Mouse (Mus musculus): ENCODE results near the gene Lsp1. TPM values are rescaled to one million over a fixed set of nuclear protein-coding genes. Genes with fewer than 3 reads are reported as not detected.

Lsp1 gene
- total and polyA plus RNA-seq, 2 experiments from 2014 or later: 5.5 to 7.9 TPM

DNA sequence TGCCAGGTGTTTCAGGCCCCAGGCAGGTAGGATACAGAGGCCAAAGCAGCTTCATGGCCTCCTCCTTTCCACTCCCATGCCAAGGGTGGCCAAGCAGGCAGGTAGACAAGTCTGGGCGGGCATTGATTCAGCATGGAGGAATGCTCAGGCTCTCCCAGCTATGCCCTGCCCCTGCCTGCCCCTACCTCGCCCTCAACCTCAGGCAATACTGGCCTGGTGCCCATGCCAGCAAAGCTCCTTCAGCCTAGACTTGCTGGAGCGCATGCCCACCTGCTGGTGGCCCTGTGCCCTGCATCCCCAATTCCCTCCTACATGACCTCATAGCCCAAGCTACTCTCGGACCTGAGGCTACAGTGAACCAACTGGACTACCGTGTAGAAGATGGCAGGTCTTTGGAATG is 23.3 kb upstream of the Lsp1 start:
- H3K9me3 ChIP-seq (ENCODE audit: low read length): no peaks in the 10 kb centered on the region
- H3K4me2 ChIP-seq (ENCODE audit: low read depth): no peak overlapping the region
- no peak overlapping the region for H3K9ac ChIP-seq
- H3K27ac ChIP-seq (ENCODE audit: low read depth, low read length): no peak overlapping the region
- no peaks in the 10 kb centered on the region for H3K27me3 ChIP-seq (ENCODE audit: insufficient read depth, low read length)
- peak; percentile 32; the same call in 1 of the 2 replicates for TF ChIP-seq CTCF (IDR thresholded peaks at IDR 0.05; ENCODE audit: low read depth)
- no peak for ATAC-seq
- H3K4me3 ChIP-seq (ENCODE audit: low read depth, low read length): no peak overlapping the region
- WGBS: 78% methylated on average over 5 of the region's 5 CpGs
- H3K36me3 ChIP-seq (ENCODE audit: insufficient read depth): no peaks in the 10 kb centered on the region
- H3K4me1 ChIP-seq (ENCODE audit: insufficient read depth): no peaks in the 10 kb centered on the region
- no peak for DNase-seq

DNA sequence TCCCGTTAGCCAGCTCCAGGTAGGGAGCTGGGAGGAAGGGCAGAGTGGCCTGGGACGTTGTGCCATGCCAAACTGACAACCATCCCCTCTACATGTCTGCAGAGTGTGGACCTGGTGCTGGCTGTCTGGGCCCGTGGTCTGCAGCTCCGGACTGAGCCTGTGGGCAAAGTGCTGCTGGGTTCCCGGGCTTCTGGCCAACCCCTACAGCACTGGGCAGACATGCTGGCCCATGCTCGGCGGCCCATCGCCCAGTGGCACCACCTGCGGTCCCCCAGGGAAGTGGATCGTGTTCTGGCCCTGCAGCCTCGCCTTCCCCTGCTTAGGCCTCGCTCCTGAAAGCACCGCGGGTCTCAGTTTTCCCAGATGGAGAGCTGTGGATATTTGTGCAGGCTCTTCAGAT is 20.6 kb upstream of the Lsp1 start:
- no peak overlapping the region for H3K27ac ChIP-seq (ENCODE audit: low read depth, low read length)
- H3K4me1 ChIP-seq (ENCODE audit: insufficient read depth): no peaks in the 10 kb centered on the region
- no peak overlapping the region for H3K9ac ChIP-seq
- H3K9me3 ChIP-seq (ENCODE audit: low read length): no peaks in the 10 kb centered on the region
- H3K27me3 ChIP-seq (ENCODE audit: insufficient read depth, low read length): no peaks in the 10 kb centered on the region
- no peaks in the 10 kb centered on the region for H3K36me3 ChIP-seq (ENCODE audit: insufficient read depth)
- ATAC-seq (no peak), DNase-seq (no peak)
- H3K4me3 ChIP-seq (ENCODE audit: low read depth, low read length): no peak overlapping the region
- TF ChIP-seq CTCF (IDR thresholded peaks at IDR 0.05; ENCODE audit: low read depth): no peak
- 76% methylated on average over 14 of the region's 14 CpGs for WGBS
- no peak overlapping the region for H3K4me2 ChIP-seq (ENCODE audit: low read depth)

DNA sequence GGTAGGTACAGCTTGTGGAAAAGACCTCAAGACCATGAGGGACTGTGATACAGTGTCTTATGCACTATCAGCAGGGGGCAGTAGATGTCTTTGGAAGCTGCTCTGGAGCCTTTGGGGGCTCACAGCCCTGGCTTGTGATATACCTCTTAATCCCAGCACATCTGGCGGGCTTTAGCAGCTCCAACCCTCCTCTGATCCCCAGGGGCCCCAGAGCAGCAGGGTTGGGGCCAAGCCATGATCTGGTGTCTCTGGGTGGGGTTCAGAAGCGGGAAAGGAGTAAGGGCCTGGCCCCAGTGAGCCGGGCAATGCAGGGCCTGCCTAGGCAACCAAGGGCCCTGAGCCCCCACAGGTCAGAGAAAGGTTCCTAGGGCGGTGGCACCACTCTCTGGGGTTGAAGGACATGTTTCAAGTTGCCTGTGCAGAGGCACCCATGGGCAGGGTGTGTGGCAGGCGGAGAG is 19.9 kb upstream of the Lsp1 start:
- ATAC-seq: peak; percentile 74
- H3K4me1 ChIP-seq (ENCODE audit: insufficient read depth): no peaks in the 10 kb centered on the region

DNA sequence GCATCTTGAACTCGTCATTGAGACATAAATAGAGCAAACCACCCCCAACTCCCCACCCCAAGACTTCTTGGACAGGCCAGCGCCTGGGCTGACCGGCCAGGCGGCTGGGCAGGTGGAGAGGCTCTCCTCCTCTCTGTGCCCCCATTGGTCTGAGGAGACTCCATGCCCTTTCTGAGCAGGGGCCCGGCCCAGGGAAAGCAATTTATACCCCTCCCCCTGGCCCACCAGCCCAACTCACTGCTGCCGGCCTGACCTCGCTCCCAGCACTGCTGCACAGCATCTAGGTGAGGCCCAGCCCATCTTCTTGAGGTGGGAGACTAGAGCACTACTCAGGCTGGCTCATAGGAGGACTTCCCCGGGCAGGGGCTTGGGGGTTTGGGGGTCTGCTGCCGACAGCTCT is 19.0 kb upstream of the Lsp1 start, which contains the start of gene Tnni2:
Gene Tnni2 (plus strand): TSS at position 224 of the 400 bp plus-strand sequence.
- H3K36me3 ChIP-seq (ENCODE audit: insufficient read depth): no peaks in the 10 kb centered on the region
- no peaks in the 10 kb centered on the region for H3K27me3 ChIP-seq (ENCODE audit: insufficient read depth, low read length)
- DNase-seq (no peak), ATAC-seq (no peak)
- WGBS: 82% methylated on average over 9 of the region's 9 CpGs
- H3K4me2 ChIP-seq (ENCODE audit: low read depth): no peak within 1 kb of the TSS
- no peak for TF ChIP-seq CTCF (IDR thresholded peaks at IDR 0.05; ENCODE audit: low read depth)
- no peaks in the 10 kb centered on the region for H3K9me3 ChIP-seq (ENCODE audit: low read length)
- no peak within 1 kb of the TSS for H3K27ac ChIP-seq (ENCODE audit: low read depth, low read length)
- H3K4me1 ChIP-seq (ENCODE audit: insufficient read depth): no peaks in the 10 kb centered on the region
- no peak within 1 kb of the TSS for H3K9ac ChIP-seq
- no peak within 1 kb of the TSS for H3K4me3 ChIP-seq (ENCODE audit: low read depth, low read length)

More for the DNA sequence above, 19.9 kb upstream of the Lsp1 start:
- Histone ChIP-seq H3K9me3 (ENCODE audit: low read length) (no peaks in the 10 kb centered on the region), H3K36me3 (ENCODE audit: insufficient read depth) (no peaks in the 10 kb centered on the region), H3K9ac (no peak overlapping the region), H3K4me3 (ENCODE audit: low read depth, low read length) (no peak overlapping the region), H3K4me2 (ENCODE audit: low read depth) (no peak overlapping the region), H3K27ac (ENCODE audit: low read depth, low read length) (no peak overlapping the region), H3K27me3 (ENCODE audit: insufficient read depth, low read length) (no peaks in the 10 kb centered on the region)
- TF ChIP-seq CTCF (IDR thresholded peaks at IDR 0.05; ENCODE audit: low read depth): peak; percentile 69
- DNase-seq: peak; percentile 50
- 67% methylated on average over 5 of the region's 5 CpGs for WGBS

DNA sequence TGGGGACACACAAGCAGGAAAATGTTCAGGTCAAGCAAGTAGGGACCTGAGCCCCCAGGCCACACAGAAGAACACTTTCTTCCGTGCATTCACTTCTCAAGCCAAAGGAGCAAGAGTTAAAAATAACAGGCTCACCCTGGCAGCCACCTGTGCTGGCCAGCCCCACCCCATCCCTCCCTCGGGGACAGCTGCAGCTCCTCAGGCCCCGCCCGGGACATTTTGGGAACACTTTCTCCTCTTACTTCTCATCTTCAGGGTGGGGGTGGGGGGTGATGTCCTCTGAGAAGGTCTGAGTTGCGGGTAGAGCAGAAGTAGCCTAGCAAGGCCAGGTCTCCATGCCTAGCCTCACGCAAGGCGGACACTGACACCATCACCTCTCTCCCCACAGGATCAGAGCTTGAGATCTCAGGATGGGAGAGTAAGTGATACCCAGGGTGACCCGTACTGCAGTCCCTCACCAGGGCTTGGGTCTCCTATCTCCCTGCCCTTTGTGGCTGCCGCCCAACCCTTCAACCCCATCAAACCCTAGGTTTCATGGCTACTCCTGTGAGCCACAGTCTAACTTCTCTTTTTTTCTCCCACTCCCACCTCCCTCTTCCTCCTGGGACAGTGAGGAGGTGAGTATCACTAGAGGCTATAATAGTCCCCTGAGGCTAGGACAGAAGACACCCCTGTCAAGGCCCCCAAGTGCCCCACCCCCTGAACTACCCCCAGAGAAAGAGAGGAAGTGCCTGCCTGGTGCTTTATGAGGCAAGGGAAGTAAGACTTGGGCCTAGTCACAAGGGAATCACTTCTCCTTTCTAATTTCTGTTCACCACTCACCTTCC is 18.3 kb upstream of the Lsp1 start:
- Histone ChIP-seq H3K4me2 (ENCODE audit: low read depth) (no peak overlapping the region), H3K4me1 (ENCODE audit: insufficient read depth) (no peaks in the 10 kb centered on the region), H3K4me3 (ENCODE audit: low read depth, low read length) (no peak overlapping the region), H3K27ac (ENCODE audit: low read depth, low read length) (no peak overlapping the region), H3K36me3 (ENCODE audit: insufficient read depth) (no peaks in the 10 kb centered on the region), H3K9me3 (ENCODE audit: low read length) (no peaks in the 10 kb centered on the region), H3K27me3 (ENCODE audit: insufficient read depth, low read length) (no peaks in the 10 kb centered on the region), H3K9ac (no peak overlapping the region)
- ATAC-seq (no peak), DNase-seq (no peak)
- TF ChIP-seq CTCF (IDR thresholded peaks at IDR 0.05; ENCODE audit: low read depth): no peak
- WGBS: 86% methylated on average over 9 of the region's 9 CpGs

DNA sequence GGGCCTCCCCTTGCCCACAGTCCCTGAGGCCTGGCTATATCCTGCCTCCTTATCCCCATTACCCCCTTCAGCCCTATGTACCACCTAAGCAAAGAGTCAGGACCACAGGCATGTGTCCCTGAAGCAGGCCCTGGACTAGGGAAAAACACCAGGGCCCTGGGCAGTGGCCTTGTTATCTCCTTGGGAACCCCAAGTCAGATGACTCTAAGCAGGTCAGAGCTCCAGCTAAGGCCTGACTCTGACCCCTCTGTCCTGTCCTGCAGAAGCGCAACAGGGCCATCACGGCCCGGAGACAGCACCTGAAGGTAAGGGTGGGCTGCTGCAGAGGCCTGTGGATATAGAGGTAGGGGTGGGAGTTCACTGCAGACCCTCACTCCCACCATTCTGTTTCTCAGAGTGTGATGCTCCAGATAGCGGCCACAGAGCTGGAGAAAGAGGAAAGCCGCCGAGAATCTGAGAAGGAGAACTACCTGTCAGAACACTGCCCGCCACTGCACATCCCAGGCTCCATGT is 17.6 kb upstream of the Lsp1 start:
- DNase-seq (no peak), ATAC-seq (no peak)
- Histone ChIP-seq H3K27me3 (ENCODE audit: insufficient read depth, low read length) (no peaks in the 10 kb centered on the region), H3K4me3 (ENCODE audit: low read depth, low read length) (no peak overlapping the region), H3K4me2 (ENCODE audit: low read depth) (no peak overlapping the region), H3K9me3 (ENCODE audit: low read length) (no peaks in the 10 kb centered on the region), H3K36me3 (ENCODE audit: insufficient read depth) (no peaks in the 10 kb centered on the region), H3K4me1 (ENCODE audit: insufficient read depth) (no peaks in the 10 kb centered on the region), H3K27ac (ENCODE audit: low read depth, low read length) (no peak overlapping the region), H3K9ac (no peak overlapping the region)
- TF ChIP-seq CTCF (IDR thresholded peaks at IDR 0.05; ENCODE audit: low read depth): no peak
- 93% methylated on average over 7 of the region's 7 CpGs for WGBS

DNA sequence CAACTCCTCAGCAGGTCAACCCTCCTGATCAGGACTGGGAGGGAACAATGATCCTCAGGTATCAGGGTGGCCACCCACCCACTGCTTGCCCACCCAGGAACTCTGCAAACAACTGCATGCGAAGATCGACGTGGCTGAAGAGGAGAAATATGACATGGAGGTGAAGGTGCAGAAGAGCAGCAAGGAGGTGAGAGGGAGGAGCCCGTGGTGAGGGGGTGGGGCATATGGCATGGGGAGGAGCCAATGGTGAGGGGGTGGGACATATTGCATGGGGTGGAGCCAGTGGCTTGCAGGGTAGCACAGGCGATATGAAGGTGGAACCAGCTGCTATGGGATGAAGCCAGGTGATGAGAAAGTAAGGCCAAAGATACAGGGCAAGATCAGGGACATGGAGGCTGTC is 17.1 kb upstream of the Lsp1 start:
- Histone ChIP-seq H3K4me2 (ENCODE audit: low read depth) (no peak overlapping the region), H3K27ac (ENCODE audit: low read depth, low read length) (no peak overlapping the region), H3K4me1 (ENCODE audit: insufficient read depth) (no peaks in the 10 kb centered on the region), H3K9me3 (ENCODE audit: low read length) (no peaks in the 10 kb centered on the region), H3K36me3 (ENCODE audit: insufficient read depth) (no peaks in the 10 kb centered on the region), H3K27me3 (ENCODE audit: insufficient read depth, low read length) (no peaks in the 10 kb centered on the region), H3K4me3 (ENCODE audit: low read depth, low read length) (no peak overlapping the region), H3K9ac (no peak overlapping the region)
- no peak for TF ChIP-seq CTCF (IDR thresholded peaks at IDR 0.05; ENCODE audit: low read depth)
- DNase-seq (no peak), ATAC-seq (no peak)
- WGBS: 87% methylated on average over 5 of the region's 5 CpGs
